14 mouse cellular contexts compared by ENCODE assay signal in the genomic region with DNA sequence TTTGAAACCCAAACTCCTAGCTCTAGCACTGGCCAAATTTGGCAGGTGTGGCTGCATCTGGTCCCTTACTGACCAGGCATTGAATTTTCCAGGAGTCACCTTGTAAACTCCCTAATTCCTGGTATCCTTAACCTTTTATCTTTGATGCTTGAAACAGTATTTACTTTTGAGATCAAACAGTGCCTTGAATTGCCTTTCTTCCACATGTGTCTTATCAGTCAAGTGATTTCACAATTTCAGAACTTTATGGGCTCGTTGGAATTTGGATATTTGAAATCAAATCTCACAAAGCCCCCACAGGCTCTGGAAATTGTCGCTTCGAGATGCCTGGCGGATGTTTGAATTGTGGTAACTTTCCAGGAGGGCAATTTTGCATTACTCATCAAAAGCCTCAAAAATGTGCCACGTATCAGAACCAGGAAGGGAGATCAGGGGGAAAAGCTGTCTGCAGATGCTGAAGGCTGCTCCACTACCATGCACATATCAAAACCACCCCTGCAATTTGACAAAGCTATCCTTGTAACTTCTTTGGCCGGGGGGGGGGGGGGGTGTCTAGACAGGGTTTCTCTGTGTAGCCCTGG.
"Had no signal": no experiment of that assay in that cellular context is flagged by ENCODE, and none has a peak within 500 bp of the region (broad histone marks: within the 10 kb centered on the region; RNA-seq: fewer than 3 reads in every experiment).

No protein-coding gene starts in this region.

- H3K4me1 ChIP-seq: midbrain, embryonic 12.5 days had no signal

- H3K9ac ChIP-seq: lung, embryonic 14.5 days; midbrain, embryonic 12.5 days; neural tube, embryonic 12.5 days had no signal

- H3K36me3 ChIP-seq: midbrain, embryonic 10.5 days; midbrain, embryonic 12.5 days; neural tube, embryonic 12.5 days had no signal

- DNase-seq: lung, adult 18-20 months; lung, embryonic 14.5 days; lung, postnatal 10 days; lung, postnatal 4 days; midbrain, embryonic 14.5 days; right cerebral cortex, postnatal 14 days; right cerebral cortex, postnatal 4 days; spleen, adult 18-20 months; thymus, adult 18-20 months; thymus, postnatal 25 days; thymus, postnatal 4 days had no signal

- H3K27me3 ChIP-seq: neural tube, embryonic 12.5 days had no signal

- H3K9me3 ChIP-seq: midbrain, embryonic 10.5 days; midbrain, embryonic 12.5 days; neural tube, embryonic 12.5 days had no signal

- H3K27ac ChIP-seq: midbrain, embryonic 10.5 days; midbrain, embryonic 12.5 days; neural tube, embryonic 12.5 days had no signal

- H3K4me3 ChIP-seq: midbrain, embryonic 10.5 days; midbrain, embryonic 12.5 days; neural tube, embryonic 12.5 days had no signal

- H3K4me2 ChIP-seq: lung, embryonic 14.5 days; midbrain, embryonic 12.5 days; neural tube, embryonic 12.5 days had no signal
